Mouse (Mus musculus) kidney, embryonic 15.5 days (tissue): ENCODE measurements around the gene Olfr1341. TPM values are rescaled to one million over a fixed set of nuclear protein-coding genes. Genes with fewer than 3 reads are reported as not detected.

Experiments used
- ATAC-seq: fragments of 200-750 bp; cut with Nextera tagmentation; replicated peaks from 2 replicates; pipeline ENCODE4 v1.8.0; 2017; ENCODE audit warnings: moderate TSS enrichment; ENCODE audit not compliant: low FRiP score
- H3K27ac ChIP-seq: fragments of 300-500 bp; sonication (generic); 2 replicates; pipeline ENCODE4 v1.5.1; 2015; ENCODE audit warnings: mild to moderate bottlenecking, inconsistent platforms
- H3K27me3 ChIP-seq: fragments of 300-500 bp; sonication (generic); 2 replicates; pipeline ENCODE4 v1.6.1; 2015; ENCODE audit warnings: inconsistent platforms
- H3K36me3 ChIP-seq: fragments of 300-500 bp; sonication (generic); 2 replicates; pipeline ENCODE4 v1.6.1; 2015; ENCODE audit warnings: inconsistent platforms
- H3K4me1 ChIP-seq: fragments of 300-500 bp; sonication (generic); 2 replicates; pipeline ENCODE4 v1.6.1; 2015; ENCODE audit warnings: inconsistent platforms
- H3K4me2 ChIP-seq: fragments of 300-500 bp; sonication (generic); 2 replicates; pipeline ENCODE4 v1.6.1; 2015; ENCODE audit warnings: moderate library complexity, mild to moderate bottlenecking, inconsistent platforms
- H3K4me3 ChIP-seq: fragments of 300-500 bp; sonication (generic); replicated peaks from 2 replicates; pipeline ENCODE4 v1.5.1; 2015; ENCODE audit warnings: mild to moderate bottlenecking, inconsistent platforms
- H3K9ac ChIP-seq: fragments of 300-500 bp; sonication (generic); 2 replicates; pipeline ENCODE4 v1.6.1; 2015; ENCODE audit warnings: mild to moderate bottlenecking, inconsistent platforms
- H3K9me3 ChIP-seq: fragments of 300-500 bp; sonication (generic); replicated peaks from 2 replicates; pipeline ENCODE4 v1.6.1; 2016; ENCODE audit warnings: inconsistent platforms
- WGBS: fragments of 180-500 bp; shearing (Covaris S2); methylation state at CpG from one replicate; pipeline ENCODE4 v1.1.7; 2015; ENCODE audit warnings: mixed read lengths; 5-methylcytosine and 5-hydroxymethylcytosine counted together
- polyA plus RNA-seq: library from polyadenylated mRNA; unstranded; fragments of >200 nt; fragmentation: Nextera tagmentation; extraction: Ambion mirVana; gene quantifications from 2 replicates; pipeline ENCODE4 v1.2.1, GENCODE M21; 2015

Gene Olfr1341
- polyA plus RNA-seq, 1 experiment from 2014 or later: not detected

DNA sequence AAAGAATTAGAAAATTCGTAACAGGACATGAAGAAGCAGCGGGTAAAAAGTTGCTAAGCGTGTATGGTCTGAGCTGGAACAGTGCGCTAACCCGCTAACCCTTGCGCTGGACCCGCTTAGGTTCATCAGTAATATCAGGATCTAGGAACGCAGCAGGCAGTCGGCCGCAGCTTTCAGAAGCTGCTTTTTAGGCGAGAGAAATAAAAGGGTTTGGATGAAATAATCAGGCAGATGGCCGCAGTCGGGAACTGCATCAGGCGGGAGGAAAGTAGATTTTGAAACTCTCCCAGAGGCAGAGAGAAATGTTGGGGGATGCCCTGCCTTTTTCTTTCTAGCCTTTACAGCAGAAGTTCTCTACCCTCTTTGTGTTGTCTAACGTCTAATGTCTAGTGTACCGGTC lies 38.6 kb downstream of the Olfr1341 start:
- H3K27me3 ChIP-seq: peaks cover 29% of the 10 kb centered on the region
- no peak overlapping the region for H3K9ac ChIP-seq
- H3K27ac ChIP-seq: no peak overlapping the region
- no peak for ATAC-seq
- no peak overlapping the region for H3K4me2 ChIP-seq
- H3K9me3 ChIP-seq: peaks cover 8% of the 10 kb centered on the region; the same call in 1 of the 2 replicates
- no peaks in the 10 kb centered on the region for H3K4me1 ChIP-seq
- H3K36me3 ChIP-seq: no peaks in the 10 kb centered on the region
- no peak overlapping the region for H3K4me3 ChIP-seq
- WGBS: 8% methylated on average over 16 of the region's 16 CpGs

DNA sequence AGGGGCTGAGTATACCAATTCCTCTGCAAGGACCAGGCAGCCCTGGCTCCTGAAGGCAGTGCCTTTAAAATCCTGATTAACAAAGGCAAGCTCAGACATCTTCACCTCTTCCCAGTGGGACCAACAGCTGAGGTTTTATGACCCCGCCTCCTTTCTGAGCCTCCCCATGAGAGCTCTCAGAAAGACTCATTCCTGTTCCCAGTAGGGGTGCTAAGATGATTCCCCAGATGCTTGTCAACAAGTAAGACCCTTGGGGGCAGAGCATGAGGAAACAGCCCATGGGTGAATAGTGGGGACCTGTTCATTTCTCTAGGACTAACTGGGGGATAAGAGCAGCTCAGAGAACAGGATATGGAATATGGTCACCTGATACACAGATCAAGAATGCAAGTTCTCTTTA lies 55.3 kb downstream of the Olfr1341 start, which contains the start of gene Olfr1338:
TSS of gene Olfr1338 (minus strand) at position 101 of the 400 bp plus-strand sequence.
- Histone ChIP-seq H3K4me1 (no peaks in the 10 kb centered on the region), H3K27ac (no peak within 1 kb of the TSS), H3K4me3 (no peak within 1 kb of the TSS), H3K27me3 (no peaks in the 10 kb centered on the region), H3K9ac (no peak within 1 kb of the TSS), H3K4me2 (no peak within 1 kb of the TSS), H3K36me3 (no peaks in the 10 kb centered on the region), H3K9me3 (no peaks in the 10 kb centered on the region)
- WGBS: 88% methylated on average over 1 of the region's 1 CpGs
- ATAC-seq: no peak

Other genes with a start within 250 kb of the Olfr1341 start
- 0.32 and 0.40 TPM in 2 replicates for gene Mpl, start 246.0 kb upstream of the Olfr1341 start, polyA plus RNA-seq
- gene Tie1, start 213.5 kb upstream of the Olfr1341 start, polyA plus RNA-seq: 48.1 and 53.8 TPM in 2 replicates
- 21.4 and 21.7 TPM in 2 replicates for gene 2610528J11Rik, start 176.5 kb upstream of the Olfr1341 start, polyA plus RNA-seq
- 5.6 and 6.7 TPM in 2 replicates for gene Tmem125, start 159.5 kb upstream of the Olfr1341 start, polyA plus RNA-seq
- 0.21 and 0.22 TPM in 2 replicates for gene Cfap57, start 82.7 kb upstream of the Olfr1341 start, polyA plus RNA-seq
- 148 and 163 TPM in 2 replicates for gene Ebna1bp2, start 82.7 kb upstream of the Olfr1341 start, polyA plus RNA-seq
- not detected in 2 replicates for gene Olfr62, start 44.6 kb upstream of the Olfr1341 start, polyA plus RNA-seq
- gene Olfr1342, start 10.8 kb upstream of the Olfr1341 start, polyA plus RNA-seq: 0.09 and 0.23 TPM in 2 replicates
- not detected in 2 replicates for gene Olfr1340, start 16.6 kb downstream of the Olfr1341 start, polyA plus RNA-seq
- not detected in 2 replicates for gene Olfr1339, start 28.7 kb downstream of the Olfr1341 start, polyA plus RNA-seq
- gene Olfr1338, start 55.2 kb downstream of the Olfr1341 start, polyA plus RNA-seq: not detected in 2 replicates
- not detected in 2 replicates for gene Olfr1337, start 79.1 kb downstream of the Olfr1341 start, polyA plus RNA-seq
- gene Olfr1335, start 106.4 kb downstream of the Olfr1341 start, polyA plus RNA-seq: not detected in 2 replicates
- gene Olfr1333, start 132.8 kb downstream of the Olfr1341 start, polyA plus RNA-seq: not detected in 2 replicates
- gene Olfr1331, start 161.1 kb downstream of the Olfr1341 start, polyA plus RNA-seq: not detected in 2 replicates
- gene Olfr1330, start 185.1 kb downstream of the Olfr1341 start, polyA plus RNA-seq: not detected in 2 replicates
- gene Olfr1329, start 213.9 kb downstream of the Olfr1341 start, polyA plus RNA-seq: not detected in 2 replicates
- gene Olfr1328, start 235.1 kb downstream of the Olfr1341 start, polyA plus RNA-seq: not detected in 2 replicates